Mouse (Mus musculus) thymus, adult 2 months (tissue): ENCODE results near the gene Cfap300. TPM values are rescaled to one million over a fixed set of nuclear protein-coding genes. Genes with fewer than 3 reads are reported as not detected.

Experiments
- DNase-seq: peaks from one replicate; pipeline ENCODE4 v3.0.0; 2021
- H3K27ac ChIP-seq: fragments of 200-500 bp; 2 replicates; pipeline ENCODE4 v1.5.1; 2012; ENCODE audit warnings: low read length, control low read depth; ENCODE audit not compliant: control insufficient read depth, insufficient read depth
- H3K27me3 ChIP-seq: fragments of 200-500 bp; 2 replicates; pipeline ENCODE4 v1.6.1; 2012; ENCODE audit warnings: mild to moderate bottlenecking, low read length, moderate library complexity, mixed read lengths; ENCODE audit not compliant: control insufficient read depth, insufficient read depth
- H3K36me3 ChIP-seq: fragments of 200-500 bp; 2 replicates; pipeline ENCODE4 v1.6.1; 2012; ENCODE audit warnings: mild to moderate bottlenecking, low read length, moderate library complexity; ENCODE audit not compliant: control insufficient read depth, insufficient read depth
- H3K4me1 ChIP-seq: fragments of 200-500 bp; replicated peaks from 2 replicates; pipeline ENCODE4 v1.6.1; 2012; ENCODE audit warnings: low read length; ENCODE audit not compliant: control insufficient read depth, insufficient read depth
- H3K4me3 ChIP-seq: fragments of 200-500 bp; 2 replicates; pipeline ENCODE4 v1.5.1; 2012; ENCODE audit warnings: mild to moderate bottlenecking, low read length, control low read depth, moderate library complexity; ENCODE audit not compliant: control insufficient read depth, insufficient read depth
- CTCF ChIP-seq: fragments of 200-500 bp; IDR thresholded peaks from 2 replicates; pipeline ENCODE4 v1.5.1; 2012; ENCODE audit warnings: mild to moderate bottlenecking, control low read depth, low read length, moderate library complexity, borderline replicate concordance; ENCODE audit not compliant: control insufficient read depth, poor library complexity, insufficient read depth; ENCODE audit errors: extremely low read depth
- POLR2A ChIP-seq: fragments of 200-500 bp; IDR thresholded peaks from 2 replicates; pipeline ENCODE4 v1.6.1; 2012; ENCODE audit warnings: mild to moderate bottlenecking, low read length, control low read depth, moderate library complexity; ENCODE audit not compliant: control insufficient read depth, poor library complexity, insufficient read depth; ENCODE audit errors: extremely low read depth
- WGBS: fragments of 180-500 bp; shearing (Covaris S2); methylation state at CpG from one replicate; pipeline ENCODE4 v1.1.7; 2018; 5-methylcytosine and 5-hydroxymethylcytosine counted together
- polyA plus RNA-seq: library from polyadenylated mRNA; depleted of rRNA; stranded (reverse); fragments of >200 nt; gene quantifications from 2 replicates; pipeline ENCODE4 v1.2.3, GENCODE M21; 2012

The Cfap300 gene
- polyA plus RNA-seq, 1 experiment: 0.62 TPM

GRCm38 (mm10) chr9:8004370-8004991, 38.1 kb downstream of the Cfap300 start, which contains the start of gene Yap1:
TSS of gene Yap1 (minus strand) at chr9:8004596.
- Histone ChIP-seq H3K4me3 (peak within 1 kb of the TSS; percentile 49), H3K4me1 (no peaks in the 10 kb centered on the region; the same call in 1 of the 2 replicates), H3K36me3 (no peaks in the 10 kb centered on the region), H3K27me3 (peaks cover 5% of the 10 kb centered on the region; the same call in 1 of the 2 replicates), H3K27ac (no peak within 1 kb of the TSS)
- DNase-seq: peak; percentile 57
- 0 out of 2 replicates have a peak, but pooled peaks have one; percentile 5 for TF ChIP-seq CTCF
- TF ChIP-seq POLR2A: no peak
- WGBS: 1% methylated on average over 79 of the region's 79 CpGs

- Histone ChIP-seq H3K27me3 (peaks cover 5% of the 10 kb centered on the region; the same call in 1 of the 2 replicates), H3K4me3 (peak overlapping the region; percentile 49), H3K36me3 (no peaks in the 10 kb centered on the region), H3K4me1 (no peaks in the 10 kb centered on the region; the same call in 1 of the 2 replicates), H3K27ac (no peak overlapping the region)
- TF ChIP-seq CTCF (no peak), POLR2A (no peak)
- DNase-seq: peak; percentile 3
- whole genome bisulfite sequencing: 6% methylated on average over 82 of the region's 82 CpGs
Measured at GRCm38 (mm10) chr9:8003301-8004271, 39.0 kb downstream of the Cfap300 start.

GRCm38 (mm10) chr9:8002806-8003205, 39.8 kb downstream of the Cfap300 start:
- H3K27me3 ChIP-seq: peaks cover 5% of the 10 kb centered on the region; the same call in 1 of the 2 replicates

GRCm38 (mm10) chr9:8001352-8001751, 41.3 kb downstream of the Cfap300 start:
- no peak for DNase-seq
- Histone ChIP-seq H3K4me3 (no peak overlapping the region), H3K27ac (no peak overlapping the region), H3K36me3 (no peaks in the 10 kb centered on the region), H3K27me3 (peaks cover 5% of the 10 kb centered on the region; the same call in 1 of the 2 replicates), H3K4me1 (no peaks in the 10 kb centered on the region; the same call in 1 of the 2 replicates)
- whole genome bisulfite sequencing: 85% methylated on average over 7 of the region's 7 CpGs
- TF ChIP-seq POLR2A (no peak), CTCF (no peak)

More at GRCm38 (mm10) chr9:8002806-8003205, 39.8 kb downstream of the Cfap300 start:
- Histone ChIP-seq H3K27ac (no peak overlapping the region), H3K4me1 (no peaks in the 10 kb centered on the region; the same call in 1 of the 2 replicates), H3K4me3 (no peak overlapping the region), H3K36me3 (no peaks in the 10 kb centered on the region)
- 11% methylated on average over 12 of the region's 12 CpGs for WGBS
- DNase-seq: no peak
- no peak for TF ChIP-seq POLR2A
- no peak for TF ChIP-seq CTCF

- Histone ChIP-seq H3K4me1 (no peaks in the 10 kb centered on the region), H3K4me3 (no peak overlapping the region), H3K27me3 (no peaks in the 10 kb centered on the region), H3K36me3 (no peaks in the 10 kb centered on the region), H3K27ac (no peak overlapping the region)
- no peak for DNase-seq
- no peak for TF ChIP-seq POLR2A
- TF ChIP-seq CTCF: no peak
- WGBS: 80% methylated on average over 5 of the region's 5 CpGs
Measured at GRCm38 (mm10) chr9:7994275-7994674, 48.3 kb downstream of the Cfap300 start.

GRCm38 (mm10) chr9:7992651-7993050, 50.0 kb downstream of the Cfap300 start:
- TF ChIP-seq CTCF (no peak), POLR2A (no peak)
- H3K4me1 ChIP-seq: no peaks in the 10 kb centered on the region
- no peak overlapping the region for H3K4me3 ChIP-seq
- H3K27me3 ChIP-seq: no peaks in the 10 kb centered on the region
- H3K27ac ChIP-seq: no peak overlapping the region
- no peaks in the 10 kb centered on the region for H3K36me3 ChIP-seq
- no peak for DNase-seq
- 54% methylated on average over 3 of the region's 3 CpGs for WGBS
